Mouse (Mus musculus): Measurements from ENCODE around the gene Ctla2b. TPM values are rescaled to one million over a fixed set of nuclear protein-coding genes. Genes with fewer than 3 reads are reported as not detected.

Gene Ctla2b
- polyA plus RNA-seq (2012; rRNA removed; ENCODE audit: low replicate concordance): 4.0 and 8.2 TPM in 2 replicates

GRCm38 (mm10) chr13:60897328-60897727 lies at the start of gene Ctla2b:
TSS of gene Ctla2b (minus strand) at chr13:60897447.

GRCm38 (mm10) chr13:60941884-60942283 lies 44.6 kb upstream of the Ctla2b start, which contains the start of gene Tpbpa:
TSS of gene Tpbpa (minus strand) at chr13:60941984.

GRCm38 (mm10) chr13:60936500-60936901 lies 39.3 kb upstream of the Ctla2b start, which contains the start of the genes Gm49391 and Ctla2a:
TSS of gene Gm49391 (minus strand) at chr13:60936571.
TSS of gene Ctla2a (minus strand) at chr13:60936625.

GRCm38 (mm10) chr13:60935490-60935889 lies 38.2 kb upstream of the Ctla2b start, which contains the start of gene Gm49393:
TSS of gene Gm49393 (minus strand) at chr13:60935590.

GRCm38 (mm10) chr13:60904780-60905179 lies 7.5 kb upstream of the Ctla2b start, which contains the start of gene Tpbpb:
TSS of gene Tpbpb (minus strand) at chr13:60904880.

GRCm38 (mm10) chr13:60896794-60897193 lies 453 bp downstream of the Ctla2b start, which contains the start of gene Gm49392:
TSS of gene Gm49392 (minus strand) at chr13:60896894.

GRCm38 (mm10) chr13:60864281-60864680 lies 33.0 kb downstream of the Ctla2b start, which contains the start of gene 4930486L24Rik:
TSS of gene 4930486L24Rik (minus strand) at chr13:60864475.

Other genes starting within 250 kb of the Ctla2b start
- gene BC051665, start 111.1 kb downstream of the Ctla2b start, polyA plus RNA-seq (2012; rRNA removed; ENCODE audit: low replicate concordance): not detected in 2 replicates
- gene Ctsll3, start 94.6 kb downstream of the Ctla2b start, polyA plus RNA-seq (2012; rRNA removed; ENCODE audit: low replicate concordance): not detected in 2 replicates
- gene 4930486L24Rik, start 33.0 kb downstream of the Ctla2b start, polyA plus RNA-seq (2012; rRNA removed; ENCODE audit: low replicate concordance): 0.19 and 0.85 TPM in 2 replicates
- 0.36 and 1.8 TPM in 2 replicates for gene Gm49392, start 553 bp downstream of the Ctla2b start, polyA plus RNA-seq (2012; rRNA removed; ENCODE audit: low replicate concordance)
- not detected in 2 replicates for gene Tpbpb, start 7.4 kb upstream of the Ctla2b start, polyA plus RNA-seq (2012; rRNA removed; ENCODE audit: low replicate concordance)
- gene Gm49393, start 38.1 kb upstream of the Ctla2b start, polyA plus RNA-seq (2012; rRNA removed; ENCODE audit: low replicate concordance): not detected in 2 replicates
- 4.6 and 5.1 TPM in 2 replicates for gene Gm49391, start 39.1 kb upstream of the Ctla2b start, polyA plus RNA-seq (2012; rRNA removed; ENCODE audit: low replicate concordance)
- 25.2 and 37.4 TPM in 2 replicates for gene Ctla2a, start 39.2 kb upstream of the Ctla2b start, polyA plus RNA-seq (2012; rRNA removed; ENCODE audit: low replicate concordance)
- not detected in 2 replicates for gene Tpbpa, start 44.5 kb upstream of the Ctla2b start, polyA plus RNA-seq (2012; rRNA removed; ENCODE audit: low replicate concordance)
- gene Ctsj, start 108.5 kb upstream of the Ctla2b start, polyA plus RNA-seq (2012; rRNA removed; ENCODE audit: low replicate concordance): not detected in 2 replicates
- gene Ctsq, start 143.2 kb upstream of the Ctla2b start, polyA plus RNA-seq (2012; rRNA removed; ENCODE audit: low replicate concordance): not detected in 2 replicates

All from subcutaneous adipose tissue, adult 2 months (tissue).